Mouse (Mus musculus): ENCODE results near the gene Gm8206. TPM values are rescaled to one million over a fixed set of nuclear protein-coding genes. Genes with fewer than 3 reads are reported as not detected.
"Not testable (repeated sequence)": the region's sequence is repeated elsewhere in the genome, so short reads cannot be mapped to it uniquely, and the experiment has no call there.

Gene Gm8206
- polyA plus RNA-seq (2016; fragmentation: Nextera tagmentation; extraction: Ambion mirVana): 1.2 and 1.5 TPM in 2 replicates

DNA sequence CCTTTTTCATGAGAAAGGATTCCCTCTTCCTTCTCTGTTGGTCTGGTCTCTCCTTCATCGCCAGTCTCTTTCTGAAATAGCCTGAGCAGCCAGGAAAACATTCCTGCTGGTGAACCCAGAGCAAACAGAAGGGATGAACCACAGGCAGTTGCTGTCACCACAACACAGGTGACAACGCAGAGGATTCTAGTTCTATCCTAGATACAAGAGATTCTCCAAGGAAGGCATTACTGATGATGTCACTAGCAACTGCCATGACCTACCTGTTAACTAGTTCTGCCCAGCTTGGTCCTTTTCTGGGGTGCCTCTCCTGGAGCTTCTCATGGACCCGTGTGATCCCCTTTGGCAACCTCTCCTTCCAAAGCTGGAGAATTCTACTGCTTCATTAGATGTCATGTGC, at the start of gene Gm8206:
Gene Gm8206, minus strand, starts transcription at position 101 of the 400 bp plus-strand sequence.
- H3K4me1 ChIP-seq; H3K4me3 ChIP-seq; DNase-seq (ENCODE audit: extremely low spot score, low spot score); H3K27ac ChIP-seq; H3K27me3 ChIP-seq (ENCODE audit: poor library complexity, severe bottlenecking); H3K9me3 ChIP-seq; H3K36me3 ChIP-seq (replicated peaks): not testable (repeated sequence)
- 91% methylated on average over 2 of the region's 3 CpGs for WGBS

DNA sequence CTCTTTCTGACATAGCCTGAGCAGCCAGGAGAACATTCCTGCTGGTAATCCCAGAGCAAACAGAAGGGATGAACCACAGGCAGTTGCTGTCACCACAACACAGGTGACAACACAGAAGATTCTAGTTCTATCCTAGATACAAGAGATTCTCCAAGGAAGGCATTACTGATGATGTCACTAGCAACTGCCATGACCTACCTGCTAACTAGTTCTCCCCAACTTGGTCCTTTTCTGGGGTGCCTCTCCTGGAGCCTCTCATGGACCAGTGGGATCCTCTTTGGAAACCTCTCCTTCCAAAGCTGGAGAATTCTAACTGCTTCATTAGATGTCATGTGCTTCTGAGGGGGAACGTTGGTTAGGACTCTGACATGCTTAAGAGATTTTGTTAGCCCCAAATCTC, 32.0 kb upstream of the Gm8206 start, which contains the start of gene Gm3476:
Gene Gm3476, minus strand, starts transcription at position 101 of the 400 bp plus-strand sequence.
- not testable (repeated sequence) for H3K4me3 ChIP-seq; H3K9me3 ChIP-seq; H3K4me1 ChIP-seq; H3K27ac ChIP-seq; H3K27me3 ChIP-seq (ENCODE audit: poor library complexity, severe bottlenecking); DNase-seq (ENCODE audit: extremely low spot score, low spot score); H3K36me3 ChIP-seq (replicated peaks)
- no CpG with 5 or more reads among the region's 1 CpGs for WGBS

DNA sequence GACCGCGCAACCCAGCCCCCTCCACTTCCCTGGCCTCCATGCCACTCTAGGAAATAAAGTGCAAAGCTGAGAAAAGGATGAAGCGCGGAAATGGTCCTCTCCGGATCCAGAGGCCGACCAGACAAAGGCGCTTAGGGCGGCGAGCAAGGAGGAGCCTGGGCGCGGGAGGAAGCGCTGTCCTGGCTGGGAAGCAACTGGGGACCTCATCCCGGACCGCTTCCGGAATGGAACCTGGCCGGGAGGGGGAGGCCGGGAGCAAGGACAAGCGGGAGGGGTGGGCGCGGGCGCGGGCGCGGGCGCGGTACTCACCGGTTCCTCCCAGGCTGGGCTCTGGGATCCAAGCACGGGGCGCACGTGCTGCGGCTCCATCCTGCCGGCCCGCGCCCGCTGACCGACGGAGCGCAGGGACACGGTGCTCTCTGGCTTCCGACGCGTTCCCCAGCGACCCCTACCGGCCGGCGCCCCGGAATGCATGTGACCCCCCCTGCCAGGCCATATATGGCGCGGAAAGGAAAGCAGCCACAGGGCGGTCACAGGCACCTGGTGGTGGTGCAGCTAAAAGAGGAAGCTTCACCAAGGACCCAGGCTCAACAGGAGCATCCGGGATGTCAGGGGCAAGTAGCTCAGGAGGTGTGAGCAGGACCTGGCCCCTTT, 14.7 kb upstream of the Gm8206 start, which contains the start of gene Gm3468:
Gene Gm3468, minus strand, starts transcription at position 394 of the 654 bp plus-strand sequence.
- not testable (repeated sequence) for H3K27me3 ChIP-seq (ENCODE audit: poor library complexity, severe bottlenecking); H3K4me1 ChIP-seq; H3K9me3 ChIP-seq; H3K36me3 ChIP-seq (replicated peaks)
- under 1% methylated on average over 40 of the region's 51 CpGs for WGBS
- DNase-seq (ENCODE audit: extremely low spot score, low spot score): peak; percentile 77
- Histone ChIP-seq H3K4me3 (peak within 1 kb of the TSS; percentile 49), H3K27ac (peak within 1 kb of the TSS; percentile 79)

DNA sequence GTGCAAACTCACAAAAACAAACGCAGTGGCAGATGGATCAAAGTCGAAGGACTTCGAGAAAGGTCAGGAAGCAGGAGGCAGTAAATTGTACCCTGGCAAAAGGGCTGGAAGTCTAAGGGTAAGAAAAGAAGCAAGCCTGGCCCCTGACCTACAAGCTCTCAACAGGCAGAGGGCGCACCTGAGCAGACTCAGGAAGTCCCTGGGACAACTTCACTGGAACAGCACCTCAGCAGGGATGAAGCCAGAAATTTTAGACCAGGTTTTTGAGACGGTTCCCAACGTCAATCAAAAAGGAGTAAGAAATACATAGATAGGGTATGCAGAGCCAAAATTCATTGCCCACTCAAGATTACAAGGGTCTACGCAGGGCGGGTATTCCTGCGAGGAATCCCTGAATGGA, 13.8 kb upstream of the Gm8206 start:
- H3K4me1 ChIP-seq; H3K9me3 ChIP-seq; H3K36me3 ChIP-seq (replicated peaks); H3K27me3 ChIP-seq (ENCODE audit: poor library complexity, severe bottlenecking); H3K27ac ChIP-seq; DNase-seq (ENCODE audit: extremely low spot score, low spot score): not testable (repeated sequence)
- peak overlapping the region; percentile 49 for H3K4me3 ChIP-seq
- WGBS: 9% methylated on average over 9 of the region's 9 CpGs

DNA sequence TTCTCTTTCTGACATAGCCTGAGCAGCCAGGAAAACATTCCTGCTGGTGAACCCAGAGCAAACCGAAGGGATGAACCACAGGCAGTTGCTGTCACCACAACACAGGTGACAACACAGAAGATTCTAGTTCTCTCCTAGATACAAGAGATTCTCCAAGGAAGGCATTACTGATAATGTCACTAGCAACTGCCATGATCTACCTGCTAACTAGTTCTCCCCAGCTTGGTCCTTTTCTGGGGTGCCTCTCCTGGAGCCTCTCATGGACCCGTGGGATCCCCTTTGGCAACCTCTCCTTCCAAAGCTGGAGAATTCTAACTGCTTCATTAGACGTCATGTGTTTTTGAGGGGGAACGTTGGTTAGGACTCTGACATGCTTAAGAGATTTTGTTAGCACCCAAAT, 35.6 kb downstream of the Gm8206 start, which contains the start of gene Gm6337:
Gene Gm6337, minus strand, starts transcription at position 101 of the 400 bp plus-strand sequence.
- not testable (repeated sequence) for H3K27ac ChIP-seq; H3K4me1 ChIP-seq; DNase-seq (ENCODE audit: extremely low spot score, low spot score); H3K27me3 ChIP-seq (ENCODE audit: poor library complexity, severe bottlenecking); H3K9me3 ChIP-seq; H3K36me3 ChIP-seq (replicated peaks); H3K4me3 ChIP-seq
- WGBS: 87% methylated on average over 4 of the region's 4 CpGs

DNA sequence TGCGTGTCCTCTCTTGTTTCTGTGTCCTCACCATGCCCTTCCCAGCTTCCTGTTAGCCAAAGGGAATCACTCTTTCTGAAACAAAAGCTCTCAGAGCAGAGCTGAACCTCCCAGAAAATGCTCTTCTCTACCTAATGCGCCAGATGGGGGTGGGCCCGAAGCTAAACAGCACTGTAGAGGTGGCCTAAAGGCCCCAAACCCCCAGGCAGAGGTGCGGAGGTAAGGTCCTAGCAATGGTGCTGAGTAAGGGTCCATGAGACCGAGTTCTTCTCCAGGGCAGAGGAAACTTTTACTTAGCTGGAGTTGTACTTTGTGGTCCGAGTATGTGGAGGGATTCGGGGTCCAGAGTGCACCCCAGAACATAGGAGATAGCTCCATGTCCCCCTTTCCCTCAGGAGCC, 106.6 kb downstream of the Gm8206 start:
- H3K36me3 ChIP-seq (replicated peaks); DNase-seq (ENCODE audit: extremely low spot score, low spot score); H3K27ac ChIP-seq; H3K4me3 ChIP-seq; H3K27me3 ChIP-seq (ENCODE audit: poor library complexity, severe bottlenecking); H3K9me3 ChIP-seq; H3K4me1 ChIP-seq: not testable (repeated sequence)
- WGBS: 88% methylated on average over 7 of the region's 7 CpGs

DNA sequence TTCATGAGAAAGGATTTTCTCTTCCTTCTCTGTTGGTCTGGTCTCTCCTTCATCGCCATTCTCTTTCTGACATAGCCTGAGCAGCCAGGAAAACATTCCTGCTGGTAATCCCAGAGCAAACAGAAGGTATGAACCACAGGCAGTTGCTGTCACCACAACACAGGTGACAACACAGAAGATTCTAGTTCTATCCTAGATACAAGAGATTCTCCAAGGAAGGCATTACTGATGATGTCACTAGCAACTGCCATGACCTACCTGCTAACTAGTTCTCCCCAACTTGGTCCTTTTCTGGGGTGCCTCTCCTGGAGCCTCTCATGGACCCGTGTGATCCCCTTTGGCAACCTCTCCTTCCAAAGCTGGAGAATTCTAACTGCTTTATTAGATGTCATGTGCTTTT, 114.7 kb downstream of the Gm8206 start, which contains the start of gene Gm3453:
Gene Gm3453, minus strand, starts transcription at position 101 of the 400 bp plus-strand sequence.
- not testable (repeated sequence) for DNase-seq (ENCODE audit: extremely low spot score, low spot score); H3K27me3 ChIP-seq (ENCODE audit: poor library complexity, severe bottlenecking); H3K9me3 ChIP-seq; H3K27ac ChIP-seq; H3K4me1 ChIP-seq; H3K4me3 ChIP-seq; H3K36me3 ChIP-seq (replicated peaks)
- 58% methylated on average over 2 of the region's 2 CpGs for WGBS

Other genes starting within 250 kb of the Gm8206 start
- gene Gm8237, start 213.6 kb downstream of the Gm8206 start, polyA plus RNA-seq (2016; fragmentation: Nextera tagmentation; extraction: Ambion mirVana): 0.09 and 0.12 TPM in 2 replicates
- 0.26 and 0.59 TPM in 2 replicates for gene Gm3248, start 132.2 kb downstream of the Gm8206 start, polyA plus RNA-seq (2016; fragmentation: Nextera tagmentation; extraction: Ambion mirVana)
- not detected in 2 replicates for gene Gm3453, start 114.8 kb downstream of the Gm8206 start, polyA plus RNA-seq (2016; fragmentation: Nextera tagmentation; extraction: Ambion mirVana)
- gene Gm6337, start 35.7 kb downstream of the Gm8206 start, polyA plus RNA-seq (2016; fragmentation: Nextera tagmentation; extraction: Ambion mirVana): not detected in 2 replicates
- gene Gm3468, start 14.7 kb upstream of the Gm8206 start, polyA plus RNA-seq (2016; fragmentation: Nextera tagmentation; extraction: Ambion mirVana): 2.5 and 2.9 TPM in 2 replicates
- not detected in 2 replicates for gene Gm3476, start 31.9 kb upstream of the Gm8206 start, polyA plus RNA-seq (2016; fragmentation: Nextera tagmentation; extraction: Ambion mirVana)
- gene Gm21560, start 125.3 kb upstream of the Gm8206 start, polyA plus RNA-seq (2016; fragmentation: Nextera tagmentation; extraction: Ambion mirVana): not detected in 2 replicates
- gene Gm3411, start 193.3 kb upstream of the Gm8206 start, polyA plus RNA-seq (2016; fragmentation: Nextera tagmentation; extraction: Ambion mirVana): 1.9 and 2.7 TPM in 2 replicates
- not detected in 2 replicates for gene Gm21103, start 210.9 kb upstream of the Gm8206 start, polyA plus RNA-seq (2016; fragmentation: Nextera tagmentation; extraction: Ambion mirVana)
- not detected in 2 replicates for gene Gm3618, start 249.7 kb upstream of the Gm8206 start, polyA plus RNA-seq (2016; fragmentation: Nextera tagmentation; extraction: Ambion mirVana)

Data from forebrain, embryonic 10.5 days (tissue).